Mouse (Mus musculus) spleen, adult 2 months (tissue): ENCODE measurements around the gene Nop58. TPM values are rescaled to one million over a fixed set of nuclear protein-coding genes. Genes with fewer than 3 reads are reported as not detected.
"Not testable (repeated sequence)": the region's sequence is repeated elsewhere in the genome, so short reads cannot be mapped to it uniquely, and the experiment has no call there.

Source experiments
- DNase-seq, 2 experiments: peaks; one replicate each; pipeline versions ENCODE4 v3.0.0 to v3.0.0-alpha.2; 2012 to 2021; ENCODE audit warnings: low spot score in 2 of 2, low read depth in 1 of 2
- H3K27ac ChIP-seq: fragments of 200-500 bp; 2 replicates; pipeline ENCODE4 v1.5.1; 2012; ENCODE audit warnings: low read length, inconsistent platforms; ENCODE audit not compliant: insufficient read depth
- H3K27me3 ChIP-seq: fragments of 200-500 bp; 2 replicates; pipeline ENCODE4 v1.6.1; 2012; ENCODE audit warnings: mild to moderate bottlenecking, moderate library complexity, low read length, inconsistent platforms; ENCODE audit not compliant: control insufficient read depth, insufficient read depth
- H3K36me3 ChIP-seq: fragments of 200-500 bp; 2 replicates; pipeline ENCODE4 v1.6.1; 2012; ENCODE audit warnings: mild to moderate bottlenecking, low read length, inconsistent platforms; ENCODE audit not compliant: control insufficient read depth, insufficient read depth
- H3K4me1 ChIP-seq: fragments of 200-500 bp; 2 replicates; pipeline ENCODE4 v1.6.1; 2011; ENCODE audit warnings: inconsistent platforms; ENCODE audit not compliant: control insufficient read depth, insufficient read depth, insufficient read length
- H3K4me3 ChIP-seq: fragments of 200-500 bp; 2 replicates; pipeline ENCODE4 v1.5.1; 2011; ENCODE audit warnings: mild to moderate bottlenecking, inconsistent platforms; ENCODE audit not compliant: insufficient read depth, insufficient read length; ENCODE audit errors: extremely low read depth
- CTCF ChIP-seq: fragments of 200-500 bp; IDR thresholded peaks from 2 replicates; pipeline ENCODE4 v1.5.1; 2011; ENCODE audit warnings: mild to moderate bottlenecking, inconsistent platforms; ENCODE audit not compliant: insufficient read depth, insufficient read length, insufficient replicate concordance; ENCODE audit errors: extremely low read depth
- POLR2A ChIP-seq: fragments of 200-500 bp; IDR thresholded peaks from 2 replicates; pipeline ENCODE4 v1.6.1; 2011; ENCODE audit warnings: low read depth, low read length, inconsistent platforms
- WGBS: fragments of 180-500 bp; shearing (Covaris S2); methylation state at CpG from one replicate; pipeline ENCODE4 v1.1.7; 2018; 5-methylcytosine and 5-hydroxymethylcytosine counted together
- polyA plus RNA-seq: library from polyadenylated mRNA; depleted of rRNA; stranded (reverse); fragments of >200 nt; gene quantifications from 2 replicates; pipeline ENCODE4 v1.2.3, GENCODE M21; 2012

Gene Nop58
- polyA plus RNA-seq, 1 experiment: 16.0 TPM

GRCm38 (mm10) chr1:59725661-59726060, 40.9 kb downstream of the Nop58 start:
- TF ChIP-seq POLR2A (no peak), CTCF (no peak)
- no peak overlapping the region for H3K4me3 ChIP-seq
- WGBS: 72% methylated on average over 4 of the region's 4 CpGs
- no peaks in the 10 kb centered on the region for H3K27me3 ChIP-seq
- no peak for DNase-seq
- H3K27ac ChIP-seq: no peak overlapping the region
- H3K4me1 ChIP-seq: no peaks in the 10 kb centered on the region
- H3K36me3 ChIP-seq: no peaks in the 10 kb centered on the region

GRCm38 (mm10) chr1:59730106-59730505, 45.3 kb downstream of the Nop58 start:
- H3K4me1 ChIP-seq: no peaks in the 10 kb centered on the region
- H3K27me3 ChIP-seq: no peaks in the 10 kb centered on the region
- no peak for DNase-seq
- WGBS: 92% methylated on average over 8 of the region's 8 CpGs
- H3K36me3 ChIP-seq: no peaks in the 10 kb centered on the region
- no peak overlapping the region for H3K27ac ChIP-seq
- no peak overlapping the region for H3K4me3 ChIP-seq
- no peak for TF ChIP-seq CTCF
- no peak for TF ChIP-seq POLR2A

GRCm38 (mm10) chr1:59730737-59731136, 46.0 kb downstream of the Nop58 start:
- no peak for DNase-seq
- WGBS: 89% methylated on average over 4 of the region's 4 CpGs

GRCm38 (mm10) chr1:59734076-59734475, 49.3 kb downstream of the Nop58 start:
- H3K27ac ChIP-seq: no peak overlapping the region
- no peak for DNase-seq
- H3K4me1 ChIP-seq: no peaks in the 10 kb centered on the region
- no peak overlapping the region for H3K4me3 ChIP-seq
- 72% methylated on average over 6 of the region's 6 CpGs for WGBS
- no peak for TF ChIP-seq CTCF
- no peak for TF ChIP-seq POLR2A
- no peaks in the 10 kb centered on the region for H3K36me3 ChIP-seq
- H3K27me3 ChIP-seq: no peaks in the 10 kb centered on the region

More at GRCm38 (mm10) chr1:59730737-59731136, 46.0 kb downstream of the Nop58 start:
- Histone ChIP-seq H3K27ac (no peak overlapping the region), H3K4me1 (no peaks in the 10 kb centered on the region), H3K36me3 (no peaks in the 10 kb centered on the region), H3K27me3 (no peaks in the 10 kb centered on the region), H3K4me3 (no peak overlapping the region)
- TF ChIP-seq POLR2A: no peak
- no peak for TF ChIP-seq CTCF

- Histone ChIP-seq H3K27ac (no peak overlapping the region), H3K4me3 (no peak overlapping the region), H3K4me1 (no peaks in the 10 kb centered on the region), H3K27me3 (no peaks in the 10 kb centered on the region), H3K36me3 (no peaks in the 10 kb centered on the region)
- TF ChIP-seq CTCF (no peak), POLR2A (no peak)
- DNase-seq: no peak
- WGBS: 83% methylated on average over 6 of the region's 6 CpGs
These were observed 54.1 kb downstream of the Nop58 start for GRCm38 (mm10) chr1:59738768-59739414.

GRCm38 (mm10) chr1:59739577-59740354, 55.0 kb downstream of the Nop58 start:
- no peaks in the 10 kb centered on the region for H3K4me1 ChIP-seq
- no peak overlapping the region for H3K27ac ChIP-seq

GRCm38 (mm10) chr1:59749047-59749446, 64.3 kb downstream of the Nop58 start:
- WGBS: 66% methylated on average over 2 of the region's 2 CpGs
- H3K36me3 ChIP-seq: no peaks in the 10 kb centered on the region
- no peak overlapping the region for H3K4me3 ChIP-seq
- H3K4me1 ChIP-seq: no peaks in the 10 kb centered on the region
- H3K27me3 ChIP-seq: no peaks in the 10 kb centered on the region
- H3K27ac ChIP-seq: no peak overlapping the region
- TF ChIP-seq POLR2A (no peak), CTCF (no peak)
- no peak for DNase-seq

More at GRCm38 (mm10) chr1:59739577-59740354, 55.0 kb downstream of the Nop58 start:
- DNase-seq: no peak
- 78% methylated on average over 17 of the region's 17 CpGs for WGBS
- TF ChIP-seq POLR2A (no peak), CTCF (no peak)
- Histone ChIP-seq H3K27me3 (no peaks in the 10 kb centered on the region), H3K36me3 (no peaks in the 10 kb centered on the region), H3K4me3 (no peak overlapping the region)

- DNase-seq, H3K27me3 ChIP-seq, H3K27ac ChIP-seq, H3K36me3 ChIP-seq, H3K4me3 ChIP-seq, H3K4me1 ChIP-seq: not testable (repeated sequence)
- 86% methylated on average over 5 of the region's 5 CpGs for WGBS
These were observed 65.0 kb downstream of the Nop58 start for GRCm38 (mm10) chr1:59749724-59750123.
